Mouse (Mus musculus) kidney, embryonic 15.5 days (tissue): ENCODE data around the gene Sgip1. TPM values are rescaled to one million over a fixed set of nuclear protein-coding genes. Genes with fewer than 3 reads are reported as not detected.

Experiments used
- ATAC-seq: fragments of 200-750 bp; cut with Nextera tagmentation; replicated peaks from 2 replicates; pipeline ENCODE4 v1.8.0; 2017; ENCODE audit warnings: moderate TSS enrichment; ENCODE audit not compliant: low FRiP score
- H3K27ac ChIP-seq: fragments of 300-500 bp; sonication (generic); 2 replicates; pipeline ENCODE4 v1.5.1; 2015; ENCODE audit warnings: mild to moderate bottlenecking, inconsistent platforms
- H3K27me3 ChIP-seq: fragments of 300-500 bp; sonication (generic); 2 replicates; pipeline ENCODE4 v1.6.1; 2015; ENCODE audit warnings: inconsistent platforms
- H3K36me3 ChIP-seq: fragments of 300-500 bp; sonication (generic); 2 replicates; pipeline ENCODE4 v1.6.1; 2015; ENCODE audit warnings: inconsistent platforms
- H3K4me1 ChIP-seq: fragments of 300-500 bp; sonication (generic); 2 replicates; pipeline ENCODE4 v1.6.1; 2015; ENCODE audit warnings: inconsistent platforms
- H3K4me2 ChIP-seq: fragments of 300-500 bp; sonication (generic); 2 replicates; pipeline ENCODE4 v1.6.1; 2015; ENCODE audit warnings: moderate library complexity, mild to moderate bottlenecking, inconsistent platforms
- H3K4me3 ChIP-seq: fragments of 300-500 bp; sonication (generic); replicated peaks from 2 replicates; pipeline ENCODE4 v1.5.1; 2015; ENCODE audit warnings: mild to moderate bottlenecking, inconsistent platforms
- H3K9ac ChIP-seq: fragments of 300-500 bp; sonication (generic); 2 replicates; pipeline ENCODE4 v1.6.1; 2015; ENCODE audit warnings: mild to moderate bottlenecking, inconsistent platforms
- H3K9me3 ChIP-seq: fragments of 300-500 bp; sonication (generic); replicated peaks from 2 replicates; pipeline ENCODE4 v1.6.1; 2016; ENCODE audit warnings: inconsistent platforms
- WGBS: fragments of 180-500 bp; shearing (Covaris S2); methylation state at CpG from one replicate; pipeline ENCODE4 v1.1.7; 2015; ENCODE audit warnings: mixed read lengths; 5-methylcytosine and 5-hydroxymethylcytosine counted together
- polyA plus RNA-seq: library from polyadenylated mRNA; unstranded; fragments of >200 nt; fragmentation: Nextera tagmentation; extraction: Ambion mirVana; gene quantifications from 2 replicates; pipeline ENCODE4 v1.2.1, GENCODE M21; 2015

Gene Sgip1
- polyA plus RNA-seq, 1 experiment from 2014 or later = 8.8 TPM

- Histone ChIP-seq H3K36me3 (no peaks in the 10 kb centered on the region), H3K4me3 (no peak overlapping the region), H3K9me3 (no peaks in the 10 kb centered on the region), H3K27ac (no peak overlapping the region), H3K4me2 (no peak overlapping the region), H3K27me3 (no peaks in the 10 kb centered on the region), H3K9ac (no peak overlapping the region), H3K4me1 (no peaks in the 10 kb centered on the region)
- ATAC-seq = no peak
- whole genome bisulfite sequencing = 77% methylated on average over 7 of the region's 7 CpGs
Observed at GRCm38 (mm10) chr4:102930679-102931078, 189.6 kb downstream of the Sgip1 start.

DNA sequence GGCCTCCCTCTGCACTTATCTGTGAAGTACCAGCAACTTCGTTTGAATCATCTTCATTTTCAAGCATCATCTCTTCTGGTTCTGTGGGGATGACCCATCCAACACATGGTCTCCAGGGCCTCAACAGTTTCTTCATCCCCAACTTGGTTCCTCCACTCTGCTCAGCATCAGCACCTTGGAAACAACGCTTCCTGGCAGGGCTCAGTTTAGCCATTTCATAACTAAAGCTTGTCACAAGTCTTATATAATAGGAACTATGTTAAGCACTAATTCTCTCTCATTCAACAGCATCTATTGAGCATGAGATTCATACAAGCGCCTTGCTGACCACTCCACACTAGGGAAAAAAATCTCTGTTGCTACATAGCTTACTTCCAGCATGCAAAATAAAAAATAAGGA lies 199.2 kb downstream of the Sgip1 start:
- no peak overlapping the region for H3K4me3 ChIP-seq
- WGBS = 71% methylated on average over 3 of the region's 3 CpGs
- H3K27ac ChIP-seq = no peak overlapping the region
- H3K4me1 ChIP-seq = no peaks in the 10 kb centered on the region
- H3K4me2 ChIP-seq = no peak overlapping the region
- H3K36me3 ChIP-seq = no peaks in the 10 kb centered on the region
- H3K27me3 ChIP-seq = no peaks in the 10 kb centered on the region
- H3K9me3 ChIP-seq = no peaks in the 10 kb centered on the region
- H3K9ac ChIP-seq = no peak overlapping the region
- no peak for ATAC-seq

DNA sequence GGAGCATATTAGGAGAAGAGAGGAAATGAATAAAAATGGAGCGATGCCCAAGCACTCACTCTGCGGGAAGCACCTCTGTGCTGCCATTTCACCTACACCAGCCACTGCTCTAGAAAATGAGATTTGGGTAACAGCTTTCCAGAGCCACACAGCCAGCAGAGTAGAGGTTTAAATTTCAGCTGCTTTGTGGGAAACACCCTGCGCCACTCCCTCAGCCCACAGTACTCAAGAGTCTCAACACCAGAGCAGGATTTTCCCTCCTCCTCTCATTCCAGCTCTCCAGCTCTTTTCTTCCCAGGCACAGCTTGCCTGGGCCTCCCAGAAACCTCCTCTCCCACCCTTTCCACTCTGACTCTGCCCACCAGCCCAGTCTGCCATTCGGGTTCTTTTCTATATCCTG lies 199.6 kb downstream of the Sgip1 start:
- Histone ChIP-seq H3K9ac (no peak overlapping the region), H3K4me2 (no peak overlapping the region), H3K4me1 (no peaks in the 10 kb centered on the region), H3K27me3 (no peaks in the 10 kb centered on the region), H3K27ac (no peak overlapping the region), H3K9me3 (no peaks in the 10 kb centered on the region), H3K4me3 (no peak overlapping the region), H3K36me3 (no peaks in the 10 kb centered on the region)
- 82% methylated on average over 4 of the region's 4 CpGs for WGBS
- ATAC-seq = no peak

DNA sequence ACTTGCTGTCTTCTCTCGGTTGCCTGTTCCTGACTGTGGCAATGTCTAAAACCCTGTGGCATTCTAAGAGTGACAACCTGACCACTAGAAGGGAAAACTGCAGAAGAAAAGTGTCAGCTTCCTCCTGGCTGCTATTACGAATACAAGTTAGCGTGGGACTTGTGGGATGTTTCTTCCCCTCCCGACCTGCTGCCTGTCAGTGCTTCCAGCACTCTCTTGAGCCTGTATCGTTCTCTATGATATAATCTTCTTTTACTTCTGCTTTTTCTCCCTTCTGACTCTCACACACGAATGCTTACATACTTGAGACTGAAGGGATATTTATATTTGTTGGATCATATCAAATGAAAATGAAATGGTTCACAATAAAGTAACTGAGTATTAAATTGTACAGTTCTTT lies 203.2 kb downstream of the Sgip1 start:
- no peaks in the 10 kb centered on the region for H3K4me1 ChIP-seq
- H3K36me3 ChIP-seq = no peaks in the 10 kb centered on the region
- WGBS = 64% methylated on average over 6 of the region's 6 CpGs
- H3K9ac ChIP-seq = no peak overlapping the region
- no peak overlapping the region for H3K4me3 ChIP-seq
- H3K9me3 ChIP-seq = no peaks in the 10 kb centered on the region
- H3K27ac ChIP-seq = no peak overlapping the region
- ATAC-seq = no peak
- no peak overlapping the region for H3K4me2 ChIP-seq
- H3K27me3 ChIP-seq = no peaks in the 10 kb centered on the region

DNA sequence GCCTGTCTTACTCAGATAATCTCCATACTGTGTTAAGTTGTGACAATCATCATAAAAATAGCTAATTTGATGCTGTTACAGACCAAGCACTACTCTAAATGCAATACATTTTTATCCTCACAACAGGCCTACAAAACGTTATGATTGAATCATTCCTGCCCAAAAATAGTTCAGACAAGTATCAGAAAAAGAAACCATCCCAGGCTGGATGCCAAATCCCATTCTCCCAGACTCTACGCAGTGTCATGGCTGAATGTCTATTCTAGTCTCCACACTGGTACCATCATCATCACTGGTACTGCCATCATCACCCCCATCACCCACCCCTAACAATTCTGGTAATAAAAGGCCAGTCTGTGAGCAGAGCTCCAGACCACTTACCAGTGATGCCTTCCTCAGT lies 211.4 kb downstream of the Sgip1 start:
- ATAC-seq = no peak
- H3K9me3 ChIP-seq = no peaks in the 10 kb centered on the region
- H3K9ac ChIP-seq = no peak overlapping the region
- H3K27ac ChIP-seq = no peak overlapping the region
- no peaks in the 10 kb centered on the region for H3K4me1 ChIP-seq
- H3K4me3 ChIP-seq = no peak overlapping the region
- H3K27me3 ChIP-seq = no peaks in the 10 kb centered on the region
- no peaks in the 10 kb centered on the region for H3K36me3 ChIP-seq
- WGBS = 79% methylated on average over 2 of the region's 2 CpGs
- no peak overlapping the region for H3K4me2 ChIP-seq

- no peak overlapping the region for H3K4me3 ChIP-seq
- H3K4me2 ChIP-seq = no peak overlapping the region
Observed at GRCm38 (mm10) chr4:102955294-102955956, 214.3 kb downstream of the Sgip1 start.

DNA sequence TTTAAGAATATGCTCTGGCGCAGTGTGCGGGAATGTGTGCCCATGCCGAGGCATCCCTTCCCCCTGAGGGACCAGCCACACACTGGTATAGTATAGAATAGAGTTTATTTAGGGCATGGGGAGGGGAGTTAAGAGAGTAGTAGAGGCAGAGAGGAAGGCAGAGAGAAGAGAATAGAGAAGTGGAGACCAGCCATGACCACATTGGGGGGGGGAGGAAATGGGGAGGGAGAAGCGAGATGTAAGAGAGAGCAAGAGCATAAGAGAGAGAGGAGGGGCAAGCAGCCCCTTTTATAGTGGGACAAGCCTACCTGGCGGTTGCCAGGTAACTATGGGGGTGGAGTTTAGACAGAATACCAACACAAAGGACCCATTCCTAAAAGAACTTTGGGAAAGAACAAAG lies 218.3 kb downstream of the Sgip1 start:
- H3K9me3 ChIP-seq = no peaks in the 10 kb centered on the region

More at GRCm38 (mm10) chr4:102955294-102955956, 214.3 kb downstream of the Sgip1 start:
- H3K27ac ChIP-seq = no peak overlapping the region
- no peaks in the 10 kb centered on the region for H3K27me3 ChIP-seq
- H3K9me3 ChIP-seq = no peaks in the 10 kb centered on the region
- 71% methylated on average over 17 of the region's 17 CpGs for WGBS
- no peak overlapping the region for H3K9ac ChIP-seq
- H3K4me1 ChIP-seq = no peaks in the 10 kb centered on the region
- ATAC-seq = no peak
- H3K36me3 ChIP-seq = no peaks in the 10 kb centered on the region

GRCm38 (mm10) chr4:102964174-102964573 lies 223.1 kb downstream of the Sgip1 start:
- whole genome bisulfite sequencing = 74% methylated on average over 3 of the region's 3 CpGs
- H3K4me3 ChIP-seq = no peak overlapping the region
- H3K36me3 ChIP-seq = no peaks in the 10 kb centered on the region
- no peaks in the 10 kb centered on the region for H3K9me3 ChIP-seq
- H3K27ac ChIP-seq = no peak overlapping the region
- H3K4me2 ChIP-seq = no peak overlapping the region
- no peaks in the 10 kb centered on the region for H3K27me3 ChIP-seq
- H3K4me1 ChIP-seq = peaks cover 7% of the 10 kb centered on the region; the same call in 1 of the 2 replicates
- H3K9ac ChIP-seq = no peak overlapping the region
- no peak for ATAC-seq

More for the DNA sequence above, 218.3 kb downstream of the Sgip1 start:
- Histone ChIP-seq H3K27ac (no peak overlapping the region), H3K27me3 (no peaks in the 10 kb centered on the region), H3K9ac (no peak overlapping the region), H3K36me3 (no peaks in the 10 kb centered on the region), H3K4me2 (no peak overlapping the region), H3K4me3 (no peak overlapping the region), H3K4me1 (no peaks in the 10 kb centered on the region)
- ATAC-seq = no peak
- 90% methylated on average over 5 of the region's 5 CpGs for WGBS

GRCm38 (mm10) chr4:102967811-102968210 lies 226.7 kb downstream of the Sgip1 start:
- Histone ChIP-seq H3K9me3 (no peaks in the 10 kb centered on the region), H3K4me3 (no peak overlapping the region), H3K27ac (no peak overlapping the region), H3K27me3 (no peaks in the 10 kb centered on the region), H3K36me3 (no peaks in the 10 kb centered on the region), H3K4me2 (no peak overlapping the region), H3K4me1 (peaks cover 7% of the 10 kb centered on the region; the same call in 1 of the 2 replicates), H3K9ac (no peak overlapping the region)
- 70% methylated on average over 15 of the region's 15 CpGs for WGBS
- no peak for ATAC-seq

DNA sequence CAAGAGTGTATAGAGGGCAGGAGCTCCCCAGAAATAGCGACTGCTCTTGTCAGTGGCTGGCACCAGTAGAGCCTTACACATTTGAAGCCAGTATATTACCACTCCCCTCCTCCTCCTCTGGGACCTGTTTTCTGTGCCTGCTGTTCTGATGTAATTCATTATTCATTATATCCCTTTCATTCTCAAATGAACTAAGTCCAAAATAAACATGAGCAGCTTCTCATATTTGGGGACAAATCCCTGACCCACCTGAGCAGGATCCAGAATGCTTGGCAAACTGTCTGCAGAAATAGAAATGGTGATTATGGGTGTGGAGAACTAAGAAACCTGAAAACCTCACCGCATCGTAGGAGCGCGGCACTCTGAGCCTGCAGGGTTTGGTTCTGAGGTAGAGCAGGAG lies 228.5 kb downstream of the Sgip1 start:
- H3K4me1 ChIP-seq = peaks cover 7% of the 10 kb centered on the region; the same call in 1 of the 2 replicates
- no peaks in the 10 kb centered on the region for H3K27me3 ChIP-seq
- H3K4me2 ChIP-seq = no peak overlapping the region
- H3K4me3 ChIP-seq = no peak overlapping the region
- H3K36me3 ChIP-seq = no peaks in the 10 kb centered on the region
- H3K9me3 ChIP-seq = no peaks in the 10 kb centered on the region
- H3K27ac ChIP-seq = no peak overlapping the region
- no peak for ATAC-seq
- 95% methylated on average over 5 of the region's 5 CpGs for WGBS
- H3K9ac ChIP-seq = no peak overlapping the region

GRCm38 (mm10) chr4:102971159-102971558 lies 230.1 kb downstream of the Sgip1 start:
- ATAC-seq = no peak
- Histone ChIP-seq H3K4me1 (peaks cover 4% of the 10 kb centered on the region; the same call in 1 of the 2 replicates), H3K4me2 (no peak overlapping the region), H3K9ac (no peak overlapping the region), H3K4me3 (no peak overlapping the region), H3K27me3 (no peaks in the 10 kb centered on the region; the same call in 1 of the 2 replicates), H3K9me3 (no peaks in the 10 kb centered on the region), H3K36me3 (no peaks in the 10 kb centered on the region), H3K27ac (no peak overlapping the region)
- 73% methylated on average over 5 of the region's 5 CpGs for WGBS

GRCm38 (mm10) chr4:102972071-102972470 lies 231.0 kb downstream of the Sgip1 start:
- ATAC-seq = no peak
- Histone ChIP-seq H3K9ac (no peak overlapping the region), H3K9me3 (no peaks in the 10 kb centered on the region), H3K27ac (no peak overlapping the region), H3K4me3 (no peak overlapping the region), H3K4me2 (no peak overlapping the region), H3K4me1 (no peaks in the 10 kb centered on the region), H3K27me3 (peaks cover 8% of the 10 kb centered on the region), H3K36me3 (no peaks in the 10 kb centered on the region)
- 82% methylated on average over 3 of the region's 3 CpGs for WGBS

- Histone ChIP-seq H3K9me3 (no peaks in the 10 kb centered on the region), H3K27ac (no peak overlapping the region), H3K4me1 (peaks cover 11% of the 10 kb centered on the region), H3K36me3 (no peaks in the 10 kb centered on the region), H3K9ac (no peak overlapping the region), H3K27me3 (peaks cover 24% of the 10 kb centered on the region), H3K4me3 (no peak overlapping the region), H3K4me2 (no peak overlapping the region)
- ATAC-seq = no peak
- 78% methylated on average over 5 of the region's 5 CpGs for WGBS
Observed at GRCm38 (mm10) chr4:102974172-102974571, 233.1 kb downstream of the Sgip1 start.
